Mouse (Mus musculus) left cerebral cortex, adult 2 months (tissue): Measurements from ENCODE around the gene Rhpn2. TPM values are rescaled to one million over a fixed set of nuclear protein-coding genes. Genes with fewer than 3 reads are reported as not detected.

Experiments used
- DNase-seq, 2 experiments: peaks; one replicate each; pipeline ENCODE4 v3.0.0; 2021 to 2022; ENCODE audit warnings: low spot score in 2 of 2, mixed read lengths in 1 of 2; ENCODE audit errors: extremely low spot score in 1 of 2
- H3K27ac ChIP-seq: fragments of 200-600 bp; 2 replicates; pipeline ENCODE4 v1.8.1; 2022
- H3K4me3 ChIP-seq: fragments of 200-600 bp; 2 replicates; pipeline ENCODE4 v1.8.1; 2022
- CTCF ChIP-seq: fragments of 200-600 bp; IDR thresholded peaks from 2 replicates; pipeline ENCODE4 v1.8.1; 2022; ENCODE audit warnings: antibody characterized with exemption, mild to moderate bottlenecking, moderate library complexity
- intact Hi-C: fragments of 180-260 bp; cut with DNase I; formaldehyde crosslinking; loops from one replicate; pipeline ENCODE4 v1.15.1; 2025
- total RNA-seq, 2 experiments: library from RNA; stranded (reverse); gene quantifications; 2 replicates each; pipeline ENCODE4 v1.2.3; 2021

Gene Rhpn2
- total RNA-seq, 2 experiments from 2014 or later, result 5.8 to 6.2 TPM

DNA sequence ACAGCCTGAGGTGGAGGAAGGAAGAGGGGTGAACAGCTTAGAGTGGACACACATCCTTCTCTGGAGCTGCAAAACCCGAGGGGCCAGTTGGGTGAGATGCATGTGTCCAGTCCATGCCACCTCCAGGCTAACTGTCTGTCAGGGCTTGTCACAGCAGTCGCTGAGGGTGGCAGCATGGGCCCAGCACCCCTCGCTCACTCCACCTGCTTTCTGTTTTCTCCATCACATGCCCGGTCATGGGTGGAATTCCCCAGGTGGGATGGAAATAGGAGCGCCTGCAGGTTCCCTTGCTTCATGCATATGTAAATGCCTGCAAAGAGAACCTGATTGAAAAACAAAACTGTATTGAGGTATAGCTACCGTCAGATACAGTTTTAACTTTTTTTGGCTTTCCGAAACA lies 40.3 kb downstream of the Rhpn2 start:
- TF ChIP-seq CTCF, result no peak
- H3K4me3 ChIP-seq, result no peak overlapping the region
- H3K27ac ChIP-seq, result no peak overlapping the region
- intact Hi-C loops, result no loop called here
- no peak for DNase-seq

DNA sequence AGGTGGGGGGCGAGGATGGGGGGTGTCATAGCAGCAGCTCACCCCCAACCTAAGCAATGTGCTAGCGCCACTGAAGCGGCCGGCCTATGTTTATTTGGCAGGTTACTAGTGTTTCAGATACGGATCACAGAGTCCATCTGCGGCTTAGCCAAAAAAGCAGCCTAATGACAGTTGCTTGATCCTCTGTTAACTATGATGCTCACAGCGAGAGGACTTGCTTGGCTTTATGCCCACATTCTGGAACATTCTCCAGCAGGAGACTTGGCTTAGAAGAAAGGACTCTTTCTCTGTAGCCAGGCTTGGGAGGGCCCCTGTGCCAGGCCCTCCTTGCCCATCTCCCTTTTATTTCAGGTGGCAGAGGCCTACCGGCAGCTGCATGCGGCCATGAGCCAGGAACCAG lies 42.7 kb downstream of the Rhpn2 start:
- intact Hi-C loops, result no loop called here
- no peak for TF ChIP-seq CTCF
- H3K4me3 ChIP-seq, result no peak overlapping the region
- DNase-seq, result no peak
- no peak overlapping the region for H3K27ac ChIP-seq

DNA sequence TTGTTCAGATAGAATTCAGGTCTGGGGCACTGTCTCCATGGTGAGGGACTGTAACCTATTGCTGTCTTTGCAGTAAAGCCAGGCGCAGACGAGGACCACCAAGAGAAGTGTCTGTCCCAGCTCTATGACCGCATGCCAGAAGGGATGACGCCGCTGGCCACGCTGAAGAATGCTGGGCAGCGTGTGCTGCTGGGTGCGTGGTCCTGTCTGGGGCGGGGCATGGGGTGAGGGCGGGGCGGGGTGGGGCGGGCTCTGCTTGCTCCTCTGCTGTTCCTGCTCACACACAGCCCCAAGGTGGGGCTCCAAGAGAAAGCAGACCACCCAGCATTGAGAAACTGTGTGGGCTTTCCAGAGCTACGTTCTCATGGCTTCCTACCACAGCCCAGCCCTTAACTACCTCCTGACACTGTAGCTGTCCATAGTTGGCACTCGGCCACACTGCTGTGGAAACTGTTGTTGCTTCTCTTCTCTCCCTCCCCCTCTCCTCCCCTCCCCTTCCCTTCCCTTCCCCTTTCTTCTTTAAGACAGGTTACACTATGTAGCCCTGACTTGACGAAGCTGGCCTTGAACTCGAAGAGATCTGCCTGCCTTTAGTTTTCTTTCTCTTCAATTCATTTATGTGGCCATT lies 45.6 kb downstream of the Rhpn2 start:
- TF ChIP-seq CTCF, result no peak
- intact Hi-C loops, result no loop called here
- H3K4me3 ChIP-seq, result no peak overlapping the region
- no peak for DNase-seq
- H3K27ac ChIP-seq, result no peak overlapping the region

DNA sequence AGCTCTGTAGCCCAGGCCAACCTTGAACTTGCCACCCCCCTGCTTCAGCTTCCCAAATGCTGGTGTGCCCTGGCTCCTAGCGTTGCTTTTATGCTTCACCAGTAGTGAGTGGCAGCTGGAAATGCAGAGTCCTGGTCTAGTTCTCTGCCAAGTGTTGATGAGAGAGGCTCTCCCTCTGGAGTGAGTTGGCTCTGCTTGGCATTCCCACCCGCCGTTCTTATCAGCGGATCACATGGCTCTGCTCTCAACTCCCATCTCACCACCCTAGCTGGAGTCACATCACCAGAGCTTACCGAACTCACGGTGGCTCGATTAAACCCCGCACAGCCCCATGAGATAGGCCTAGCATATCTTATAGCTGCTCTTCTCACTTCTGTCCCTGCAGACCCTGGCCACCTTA lies 46.4 kb downstream of the Rhpn2 start:
- no peak overlapping the region for H3K27ac ChIP-seq
- intact Hi-C loops, result no loop called here
- H3K4me3 ChIP-seq, result no peak overlapping the region
- DNase-seq, result no peak
- no peak for TF ChIP-seq CTCF

DNA sequence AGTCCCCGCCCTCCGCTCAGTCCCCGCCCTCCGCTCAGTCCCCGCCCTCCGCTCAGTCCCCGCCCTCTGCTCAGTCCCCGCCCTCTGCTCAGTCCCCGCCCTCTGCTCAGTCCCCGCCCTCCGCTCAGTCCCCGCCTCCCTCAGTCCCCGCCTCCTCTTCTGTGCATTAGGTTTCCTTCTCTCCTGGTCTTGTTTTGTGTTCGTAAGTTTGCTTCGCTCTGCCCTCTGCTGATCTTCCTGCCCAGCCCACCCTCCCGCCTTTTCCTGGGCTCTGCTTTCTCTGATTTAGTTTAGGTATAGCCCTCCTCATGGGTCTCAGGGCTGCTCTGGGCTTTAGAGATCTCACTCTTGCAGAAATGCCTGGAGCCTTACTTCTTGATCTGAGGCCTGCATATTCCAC lies 47.9 kb downstream of the Rhpn2 start:
- Histone ChIP-seq H3K4me3 (no peak overlapping the region), H3K27ac (no peak overlapping the region)
- DNase-seq, result no peak
- no peak for TF ChIP-seq CTCF
- intact Hi-C loops, result no loop called here

DNA sequence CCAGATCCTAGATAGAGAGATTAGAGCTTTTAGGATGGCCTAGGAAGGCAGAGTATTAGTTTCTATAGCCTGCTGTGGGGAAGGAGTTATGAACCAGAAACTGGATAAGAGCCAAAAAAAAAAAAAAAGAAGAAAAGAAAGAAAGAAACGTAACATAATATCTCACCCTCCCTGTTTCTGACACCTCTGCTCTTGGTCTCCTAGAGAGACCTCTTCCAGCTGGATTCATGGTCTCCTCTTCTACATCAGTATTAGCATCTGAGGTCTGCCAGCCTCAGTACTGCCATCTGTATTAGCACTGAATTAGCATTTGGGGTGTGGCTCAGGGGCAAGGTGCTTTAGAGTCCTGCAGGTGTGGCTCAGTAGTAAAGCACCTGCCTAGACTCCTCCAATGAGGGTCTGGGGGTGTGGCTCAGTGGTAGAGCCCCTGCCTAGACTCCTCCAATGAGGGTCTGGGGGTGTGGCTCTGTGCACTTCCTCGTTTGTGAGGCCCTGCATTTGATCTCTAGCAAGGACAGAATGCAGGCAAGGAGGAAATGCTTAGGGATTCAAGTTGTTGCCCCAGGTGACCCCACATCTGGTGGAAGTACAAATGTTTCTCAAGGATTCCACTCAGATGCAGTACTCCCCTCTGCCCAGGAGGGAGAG lies 48.9 kb downstream of the Rhpn2 start:
- no peak overlapping the region for H3K4me3 ChIP-seq
- no peak for TF ChIP-seq CTCF
- intact Hi-C loops, result no loop called here
- DNase-seq, result no peak
- no peak overlapping the region for H3K27ac ChIP-seq

DNA sequence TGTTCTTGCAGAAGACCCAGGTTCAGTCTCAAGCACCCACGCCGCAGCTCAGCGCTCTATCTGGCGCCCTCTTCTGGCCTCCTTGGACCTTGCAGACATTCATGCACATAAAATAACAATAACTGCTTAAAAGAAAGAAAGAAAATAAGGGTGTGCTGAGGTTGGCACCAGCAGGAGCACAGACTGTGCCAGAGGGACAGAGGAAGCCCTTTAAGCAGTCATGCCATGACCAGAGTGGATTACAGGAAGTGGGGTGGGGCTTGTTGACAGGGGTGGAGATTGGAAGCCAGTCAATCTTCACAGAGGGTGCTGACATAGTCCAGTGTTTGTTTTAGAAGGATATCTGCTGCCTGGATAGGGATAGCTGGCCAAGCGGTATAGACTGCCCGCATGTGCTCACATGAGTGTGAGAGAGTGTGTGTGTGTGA lies 52.6 kb downstream of the Rhpn2 start:
- Histone ChIP-seq H3K27ac (no peak overlapping the region), H3K4me3 (no peak overlapping the region)
- intact Hi-C loops, result no loop called here
- DNase-seq, result no peak
- TF ChIP-seq CTCF, result peak; percentile 45

DNA sequence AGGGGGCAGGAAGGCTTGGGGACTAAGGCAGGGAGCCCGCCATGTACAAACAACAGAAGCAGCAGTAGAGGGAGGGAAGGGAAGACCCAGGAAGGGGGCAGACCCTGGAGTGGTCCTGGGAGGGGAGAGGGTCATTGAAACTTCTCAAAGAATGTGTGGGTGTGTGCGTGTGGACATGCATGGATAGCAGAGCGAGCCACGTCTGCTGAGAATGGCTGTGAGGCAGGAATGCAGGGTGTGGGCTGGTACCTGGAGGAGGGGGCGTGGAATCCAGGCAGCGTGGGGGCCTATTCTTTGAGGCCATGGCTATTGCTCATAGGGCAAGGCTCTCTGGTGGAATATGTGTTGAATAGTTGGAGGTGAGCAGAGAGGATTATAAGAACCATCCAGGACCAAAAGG lies 54.7 kb downstream of the Rhpn2 start:
- no peak for DNase-seq
- Histone ChIP-seq H3K4me3 (no peak overlapping the region), H3K27ac (no peak overlapping the region)
- no peak for TF ChIP-seq CTCF
- intact Hi-C loops, result no loop called here

DNA sequence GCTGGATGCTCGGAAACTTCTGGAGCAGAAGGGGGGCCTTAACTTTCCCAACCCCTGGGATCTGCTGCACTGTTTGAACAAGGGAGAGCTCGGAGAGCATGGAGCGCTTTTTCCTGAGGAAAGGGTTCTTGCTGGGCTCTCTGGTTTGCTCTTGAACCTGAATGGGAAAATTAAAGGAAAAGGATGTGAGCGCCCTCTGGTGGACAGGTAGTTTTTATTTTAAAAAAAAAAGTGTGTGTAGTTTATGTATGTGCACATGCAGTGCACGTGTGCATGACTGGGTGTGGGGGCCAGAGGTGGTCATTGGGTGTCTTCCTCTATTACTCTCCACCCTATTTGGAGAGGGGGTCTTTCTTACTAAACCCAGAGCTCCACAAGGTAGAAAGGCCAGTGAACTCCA lies 59.0 kb downstream of the Rhpn2 start:
- intact Hi-C loops, result loop anchor here (5.0 to 10.0 kb wide), 3 partner anchors 76 to 242 kb away; partner anchors contain the start of gene Gpatch1
- TF ChIP-seq CTCF, result peak; percentile 60
- DNase-seq, result peak in 1 of 2 experiments; percentile 24
- Histone ChIP-seq H3K27ac (no peak overlapping the region), H3K4me3 (no peak overlapping the region)

DNA sequence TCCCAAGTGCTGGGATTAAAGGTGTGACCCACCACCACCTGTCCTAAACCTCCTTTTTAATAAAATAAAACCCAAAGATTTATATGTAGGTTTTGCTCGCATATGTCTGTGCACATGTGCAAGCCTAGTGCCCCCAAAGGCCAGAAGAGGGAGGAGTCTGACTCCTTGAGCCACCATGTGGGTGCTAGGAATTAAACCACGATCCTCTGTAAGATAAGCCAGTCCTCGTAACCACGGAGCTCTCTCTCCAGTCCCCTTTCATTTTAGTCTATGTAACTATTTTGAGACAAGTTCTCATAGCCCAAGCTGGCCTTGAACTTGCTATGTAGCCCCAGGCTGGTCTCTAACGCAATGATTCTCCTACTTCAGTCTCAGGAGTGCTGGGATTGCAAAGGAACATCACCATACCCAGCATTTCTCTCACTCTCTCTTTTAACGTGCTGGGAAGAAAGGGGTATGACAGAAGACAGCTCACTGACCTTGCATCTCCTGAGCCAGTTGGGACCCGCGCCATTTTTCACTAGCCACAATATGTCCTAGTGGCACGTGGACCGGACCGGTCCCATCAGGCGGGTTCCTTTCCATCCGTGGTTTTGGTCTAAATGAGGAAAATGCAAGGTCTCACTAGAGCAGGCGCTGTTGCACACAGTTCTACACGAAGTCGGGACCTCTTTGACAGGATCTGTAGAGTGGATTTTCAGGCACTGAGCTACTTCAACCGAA lies 61.9 kb downstream of the Rhpn2 start:
- H3K4me3 ChIP-seq, result peak overlapping the region; percentile 66
- intact Hi-C loops, result loop anchor here (2.0 to 10.0 kb wide), 2 partner anchors 61 to 239 kb away; partner anchors contain the start of gene Rhpn2
- TF ChIP-seq CTCF, result no peak
- H3K27ac ChIP-seq, result no peak overlapping the region
- no peak for DNase-seq

DNA sequence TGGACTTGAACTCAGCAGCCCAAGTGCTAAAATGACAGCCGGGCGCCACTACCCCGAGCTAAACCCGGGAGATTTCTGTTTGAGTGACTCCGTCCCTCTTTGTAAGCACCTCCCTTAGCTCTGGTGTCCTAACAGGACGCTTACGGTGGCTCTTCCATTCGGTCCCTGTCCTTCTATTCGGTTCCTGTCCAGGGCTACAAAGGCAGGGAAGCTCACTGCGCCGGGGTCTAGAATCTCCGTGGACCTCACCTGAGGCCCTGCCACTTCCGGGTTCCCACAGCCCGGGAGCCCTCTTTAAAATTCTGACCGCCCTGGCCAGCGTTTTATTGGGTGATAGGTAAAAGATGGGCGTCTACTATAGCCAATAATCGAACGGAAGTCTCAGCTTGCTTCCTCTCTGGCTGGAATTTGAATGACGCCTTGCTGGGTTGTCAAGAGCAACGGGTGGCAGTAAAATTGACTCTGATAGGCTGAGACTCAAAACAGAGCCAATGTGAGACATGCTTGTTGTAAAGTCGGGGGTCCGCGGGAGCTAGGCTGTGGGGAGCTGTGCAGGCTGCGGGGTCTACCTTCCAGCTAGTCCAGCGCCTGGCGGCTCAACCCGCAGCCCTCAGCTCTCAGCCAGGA lies 62.7 kb downstream of the Rhpn2 start, which contains the start of the genes Faap24 and Cep89:
TSS of gene Faap24 (minus strand) at position 295 of the 627 bp plus-strand sequence.
TSS of gene Cep89 (plus strand) at position 494 of the 627 bp plus-strand sequence.
- peak; percentile 95 to 97 for DNase-seq
- intact Hi-C loops, result loop anchor here (2.0 to 10.0 kb wide), 2 partner anchors 62 to 238 kb away; partner anchors contain the start of gene Rhpn2
- Histone ChIP-seq H3K27ac (peak within 1 kb of the TSS; percentile 65; the same call in 1 of the 2 replicates), H3K4me3 (peak within 1 kb of the TSS; percentile 66)
- TF ChIP-seq CTCF, result no peak; the same call in 1 of the 2 replicates
